Mouse (Mus musculus): Measurements from ENCODE around the gene Zfp36. TPM values are rescaled to one million over a fixed set of nuclear protein-coding genes. Genes with fewer than 3 reads are reported as not detected.

The Zfp36 gene
- polyA plus RNA-seq, 1 experiment from 2014 or later: 27.2 TPM

DNA sequence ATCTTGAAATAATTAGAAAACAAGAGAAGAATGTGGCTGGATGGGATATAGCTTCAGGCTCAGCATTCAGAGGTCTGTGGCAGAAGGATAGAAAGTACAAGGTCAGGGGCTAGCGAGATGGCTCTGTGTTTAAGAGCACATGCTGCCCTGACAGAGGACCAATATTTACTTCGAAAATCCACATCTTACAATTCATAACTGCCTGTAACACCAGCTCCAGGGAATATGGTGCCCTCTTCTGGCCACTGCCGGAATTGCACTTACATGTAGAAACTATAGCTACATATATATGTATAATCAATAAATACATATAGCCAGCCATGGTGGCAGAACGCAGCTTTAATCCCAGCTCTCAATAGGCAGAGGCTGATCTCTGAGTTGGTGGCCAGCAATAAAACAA is 35.4 kb downstream of the Zfp36 start:
- WGBS: 3% methylated on average over 4 of the region's 4 CpGs
- no peak overlapping the region for H3K27ac ChIP-seq

DNA sequence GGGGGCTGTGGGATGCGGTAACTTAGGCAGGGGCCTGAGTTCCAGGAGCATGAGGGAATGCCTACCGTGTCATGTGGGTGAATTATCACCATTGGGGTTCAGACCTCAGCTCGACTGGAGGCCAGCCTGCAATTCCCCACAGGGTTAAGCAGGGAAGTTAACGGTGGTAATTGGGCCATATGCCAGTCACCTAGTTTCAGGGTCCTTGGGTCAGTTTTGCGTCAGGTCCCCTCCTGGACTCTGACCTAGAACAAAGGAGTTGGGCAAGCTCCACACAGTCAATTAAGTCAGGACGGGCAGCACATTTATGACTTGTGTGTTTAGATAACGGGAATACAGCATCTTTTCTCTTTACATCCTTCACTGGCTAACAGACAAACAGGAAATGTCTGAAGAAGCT is 38.7 kb downstream of the Zfp36 start:
- no peak overlapping the region for H3K4me2 ChIP-seq (replicated peaks)
- WGBS: 12% methylated on average over 7 of the region's 7 CpGs
- no peak overlapping the region for H3K4me3 ChIP-seq (replicated peaks)
- H3K36me3 ChIP-seq: no peaks in the 10 kb centered on the region
- no peak overlapping the region for H3K27ac ChIP-seq
- peaks cover 10% of the 10 kb centered on the region for H3K4me1 ChIP-seq (replicated peaks)
- H3K9me3 ChIP-seq: no peaks in the 10 kb centered on the region
- H3K27me3 ChIP-seq (replicated peaks): no peaks in the 10 kb centered on the region
- peak; percentile 20; the same call in 1 of the 2 replicates for ATAC-seq
- no peak overlapping the region for H3K9ac ChIP-seq

More for the DNA sequence above, 35.4 kb downstream of the Zfp36 start:
- no peak for ATAC-seq
- no peak overlapping the region for H3K4me3 ChIP-seq (replicated peaks)
- H3K36me3 ChIP-seq: no peaks in the 10 kb centered on the region
- no peaks in the 10 kb centered on the region for H3K9me3 ChIP-seq
- H3K4me2 ChIP-seq (replicated peaks): no peak overlapping the region
- H3K9ac ChIP-seq: no peak overlapping the region
- H3K4me1 ChIP-seq (replicated peaks): peaks cover 4% of the 10 kb centered on the region
- no peaks in the 10 kb centered on the region for H3K27me3 ChIP-seq (replicated peaks)

DNA sequence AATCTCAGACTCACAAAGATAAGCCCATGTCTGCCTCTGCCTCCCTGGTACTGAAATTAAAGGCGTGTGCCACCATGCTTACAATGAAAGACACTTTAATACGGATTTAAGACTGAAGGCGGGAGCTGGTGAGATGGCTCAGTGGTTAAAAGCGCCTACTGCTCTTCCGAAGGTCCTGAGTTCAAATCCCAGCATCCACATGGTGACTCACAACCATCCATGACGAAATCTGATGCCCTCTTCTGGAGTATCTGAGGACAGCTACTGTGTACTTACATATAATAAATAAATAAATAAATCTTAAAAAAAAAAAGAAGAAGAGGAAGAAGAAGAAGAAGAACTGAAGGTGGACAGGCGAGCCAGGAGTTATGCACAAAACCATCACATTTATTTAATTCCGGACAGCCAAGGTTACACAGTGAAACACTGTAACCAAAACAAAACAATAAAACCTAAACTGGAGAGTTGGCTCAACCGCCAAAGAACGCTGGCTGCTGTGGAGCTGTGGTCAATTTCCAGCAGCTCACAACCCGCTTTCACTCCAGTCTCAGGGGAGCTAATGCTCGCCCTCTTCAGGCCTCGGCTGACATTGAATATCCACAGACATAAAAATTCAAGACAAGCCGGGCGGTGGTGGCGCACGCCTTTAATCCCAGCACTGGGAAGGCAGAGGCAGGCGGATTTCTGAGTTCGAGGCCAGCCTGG is 40.7 kb downstream of the Zfp36 start:
- peak overlapping the region; percentile 79 for H3K27ac ChIP-seq
- peak overlapping the region; percentile 58 for H3K4me2 ChIP-seq (replicated peaks)
- no peak overlapping the region for H3K9ac ChIP-seq
- H3K4me3 ChIP-seq (replicated peaks): peak overlapping the region; percentile 95
- peaks cover 10% of the 10 kb centered on the region for H3K4me1 ChIP-seq (replicated peaks)
- H3K9me3 ChIP-seq: no peaks in the 10 kb centered on the region
- H3K27me3 ChIP-seq (replicated peaks): no peaks in the 10 kb centered on the region
- no peak for ATAC-seq
- no peaks in the 10 kb centered on the region for H3K36me3 ChIP-seq
- WGBS: 76% methylated on average over 19 of the region's 19 CpGs

DNA sequence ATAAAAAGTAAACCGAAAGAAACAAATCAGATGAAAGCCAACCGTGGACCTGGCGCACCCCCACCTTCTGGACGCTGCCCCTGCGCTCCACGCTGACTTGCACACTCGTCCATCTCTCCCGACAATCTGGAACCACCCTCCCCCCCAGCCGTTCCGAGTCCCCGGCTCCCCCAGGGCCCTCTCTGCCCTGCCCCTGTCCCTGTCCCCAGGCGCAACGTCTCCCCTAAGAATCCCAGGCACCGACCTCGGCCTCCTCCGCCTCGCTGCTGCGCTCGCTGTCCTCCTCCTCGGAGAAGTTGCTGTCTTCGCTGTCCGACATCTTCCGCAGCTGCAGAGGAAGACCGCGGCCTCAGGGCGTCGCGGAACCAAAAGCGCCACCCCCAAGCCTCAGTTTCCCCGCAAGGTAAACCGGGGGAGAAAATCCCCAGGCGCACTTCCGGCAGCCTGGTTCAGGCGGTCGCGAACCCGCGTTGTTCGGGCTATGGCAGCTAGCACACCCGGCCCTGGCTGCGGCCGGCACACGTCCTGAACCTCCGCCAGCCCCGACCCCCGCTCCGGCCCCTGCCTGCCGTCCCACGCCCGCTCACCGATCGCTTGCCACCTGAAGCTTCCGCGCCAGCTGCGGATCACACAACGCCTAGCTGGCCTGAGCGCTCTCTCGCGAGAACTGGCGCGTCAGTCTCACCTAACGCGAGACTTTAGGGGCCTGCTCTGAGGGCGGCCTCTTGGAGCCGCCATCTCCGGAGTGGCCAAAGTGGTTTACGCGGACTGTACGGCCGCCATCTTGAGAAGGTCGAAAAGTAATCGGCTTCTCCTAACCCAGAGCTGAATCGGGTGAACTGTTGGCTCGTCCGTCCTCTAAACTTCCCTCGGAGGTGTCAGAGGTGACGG is 41.7 kb downstream of the Zfp36 start, which contains the start of gene Supt5:
Gene Supt5 (minus strand): TSS at position 639 of the 891 bp plus-strand sequence.
- no peaks in the 10 kb centered on the region for H3K36me3 ChIP-seq
- under 1% methylated on average over 77 of the region's 77 CpGs for WGBS
- H3K9ac ChIP-seq: peak within 1 kb of the TSS; percentile 93
- H3K4me2 ChIP-seq (replicated peaks): peak within 1 kb of the TSS; percentile 72
- H3K9me3 ChIP-seq: no peaks in the 10 kb centered on the region
- ATAC-seq: peak; percentile 99
- H3K27ac ChIP-seq: peak within 1 kb of the TSS; percentile 79
- H3K4me3 ChIP-seq (replicated peaks): peak within 1 kb of the TSS; percentile 95
- peaks cover 10% of the 10 kb centered on the region for H3K4me1 ChIP-seq (replicated peaks)
- no peaks in the 10 kb centered on the region for H3K27me3 ChIP-seq (replicated peaks)

DNA sequence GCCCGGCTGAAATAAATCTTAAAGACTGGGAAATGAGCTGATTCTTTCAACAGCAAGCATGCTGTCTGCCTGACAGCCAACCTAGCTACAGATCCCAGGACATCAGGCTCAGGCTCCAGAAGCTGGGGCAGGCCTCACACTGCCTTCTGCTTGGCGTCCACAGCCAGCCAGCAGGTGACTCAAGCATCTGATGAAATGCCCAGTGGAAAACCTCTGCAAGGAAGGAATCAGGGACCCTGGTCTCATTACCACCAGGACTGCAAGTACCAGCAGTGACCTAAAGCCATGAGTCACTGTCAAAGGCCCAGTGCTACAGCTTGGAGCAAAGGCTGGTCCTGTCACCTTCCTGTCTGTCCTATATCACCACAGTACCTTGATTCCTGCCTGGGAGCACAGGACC is 44.6 kb downstream of the Zfp36 start:
- no peaks in the 10 kb centered on the region for H3K27me3 ChIP-seq (replicated peaks)
- H3K4me1 ChIP-seq (replicated peaks): peaks cover 7% of the 10 kb centered on the region; the same call in 1 of the 2 replicates
- peaks cover 4% of the 10 kb centered on the region; the same call in 1 of the 2 replicates for H3K36me3 ChIP-seq
- H3K27ac ChIP-seq: no peak overlapping the region
- WGBS: 84% methylated on average over 2 of the region's 2 CpGs
- no peak for ATAC-seq
- no peak overlapping the region for H3K4me2 ChIP-seq (replicated peaks)
- no peak overlapping the region for H3K4me3 ChIP-seq (replicated peaks)
- no peaks in the 10 kb centered on the region for H3K9me3 ChIP-seq
- no peak overlapping the region for H3K9ac ChIP-seq

DNA sequence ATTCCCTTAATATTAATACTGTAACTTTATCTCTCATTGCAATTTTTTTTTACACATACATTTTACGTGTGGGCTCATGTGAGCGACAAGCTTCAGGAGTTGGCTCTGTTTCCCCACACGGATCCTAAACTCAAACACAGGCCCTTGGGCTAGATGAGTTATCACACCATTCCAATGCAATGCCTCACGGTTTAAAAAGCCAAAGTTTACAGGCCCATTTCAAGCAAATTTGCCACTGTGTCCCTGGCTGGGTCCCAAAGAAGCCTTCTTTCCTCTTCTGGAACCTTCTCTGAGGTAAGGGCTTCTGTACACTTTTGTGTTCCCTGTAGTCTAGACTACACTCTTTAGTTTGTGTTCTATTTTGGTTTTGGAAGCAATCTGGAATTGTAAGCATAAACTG is 45.5 kb downstream of the Zfp36 start:
- peaks cover 7% of the 10 kb centered on the region; the same call in 1 of the 2 replicates for H3K4me1 ChIP-seq (replicated peaks)
- H3K27me3 ChIP-seq (replicated peaks): no peaks in the 10 kb centered on the region
- 86% methylated on average over 4 of the region's 4 CpGs for WGBS
- H3K4me3 ChIP-seq (replicated peaks): no peak overlapping the region
- no peak for ATAC-seq
- no peak overlapping the region for H3K9ac ChIP-seq
- no peak overlapping the region for H3K27ac ChIP-seq
- no peaks in the 10 kb centered on the region for H3K9me3 ChIP-seq
- no peak overlapping the region for H3K4me2 ChIP-seq (replicated peaks)
- peaks cover 12% of the 10 kb centered on the region for H3K36me3 ChIP-seq

DNA sequence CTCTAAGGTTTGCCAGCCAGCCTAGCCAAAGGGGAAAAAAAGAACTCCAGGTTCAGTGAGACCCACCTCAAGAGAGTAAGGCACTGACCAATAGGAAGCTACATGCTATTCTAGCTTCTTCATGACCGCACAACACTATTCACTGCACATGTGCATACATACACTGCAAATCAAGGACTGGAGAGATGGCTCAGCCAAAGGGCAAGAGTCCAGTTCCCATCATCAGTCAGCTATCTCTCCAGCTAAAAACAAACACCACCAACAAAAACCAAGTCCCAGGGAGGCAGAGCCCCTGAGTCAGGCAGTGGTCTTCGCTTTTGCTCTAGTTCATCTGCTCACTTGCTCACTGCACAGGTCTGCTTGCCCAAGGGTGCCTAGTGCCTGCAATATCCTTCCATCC is 51.8 kb downstream of the Zfp36 start:
- 95% methylated on average over 2 of the region's 2 CpGs for WGBS
- Histone ChIP-seq H3K9me3 (no peaks in the 10 kb centered on the region), H3K27me3 (replicated peaks) (no peaks in the 10 kb centered on the region), H3K4me3 (replicated peaks) (no peak overlapping the region), H3K4me2 (replicated peaks) (no peak overlapping the region), H3K4me1 (replicated peaks) (no peaks in the 10 kb centered on the region), H3K9ac (no peak overlapping the region), H3K27ac (no peak overlapping the region), H3K36me3 (peaks cover 59% of the 10 kb centered on the region)
- ATAC-seq: no peak

Other genes with a start within 250 kb of the Zfp36 start
- 133 and 140 TPM in 2 replicates for gene Fbl, start 210.5 kb downstream of the Zfp36 start, polyA plus RNA-seq (2015; fragmentation: Nextera tagmentation; extraction: Ambion mirVana)
- gene Dyrk1b, start 200.8 kb downstream of the Zfp36 start, polyA plus RNA-seq (2015; fragmentation: Nextera tagmentation; extraction: Ambion mirVana): 6.3 and 7.3 TPM in 2 replicates
- 4.5 and 7.2 TPM in 2 replicates for gene Eid2, start 112.4 kb downstream of the Zfp36 start, polyA plus RNA-seq (2015; fragmentation: Nextera tagmentation; extraction: Ambion mirVana)
- gene Eid2b, start 102.5 kb downstream of the Zfp36 start, polyA plus RNA-seq (2015; fragmentation: Nextera tagmentation; extraction: Ambion mirVana): 8.1 and 9.4 TPM in 2 replicates
- gene Selenov, start 89.1 kb downstream of the Zfp36 start, polyA plus RNA-seq (2015; fragmentation: Nextera tagmentation; extraction: Ambion mirVana): 0.18 TPM in 1 of 2 replicates, not detected in the other
- 5.7 and 6.0 TPM in 2 replicates for gene Dll3, start 78.0 kb downstream of the Zfp36 start, polyA plus RNA-seq (2015; fragmentation: Nextera tagmentation; extraction: Ambion mirVana)
- gene Timm50, start 68.2 kb downstream of the Zfp36 start, polyA plus RNA-seq (2015; fragmentation: Nextera tagmentation; extraction: Ambion mirVana): 165 and 169 TPM in 2 replicates
- gene Supt5, start 41.5 kb downstream of the Zfp36 start, polyA plus RNA-seq (2015; fragmentation: Nextera tagmentation; extraction: Ambion mirVana): 67.9 and 75.6 TPM in 2 replicates
- 1,085 and 1,147 TPM in 2 replicates for gene Rps16, start 29.6 kb downstream of the Zfp36 start, polyA plus RNA-seq (2015; fragmentation: Nextera tagmentation; extraction: Ambion mirVana)
- gene Plekhg2, start 7.7 kb downstream of the Zfp36 start, polyA plus RNA-seq (2015; fragmentation: Nextera tagmentation; extraction: Ambion mirVana): 40.2 and 41.7 TPM in 2 replicates
- 48.3 and 50.0 TPM in 2 replicates for gene Med29, start 12.5 kb upstream of the Zfp36 start, polyA plus RNA-seq (2015; fragmentation: Nextera tagmentation; extraction: Ambion mirVana)
- 70.8 and 78.9 TPM in 2 replicates for gene Paf1, start 12.7 kb upstream of the Zfp36 start, polyA plus RNA-seq (2015; fragmentation: Nextera tagmentation; extraction: Ambion mirVana)
- 17.5 and 19.9 TPM in 2 replicates for gene Gmfg, start 57.2 kb upstream of the Zfp36 start, polyA plus RNA-seq (2015; fragmentation: Nextera tagmentation; extraction: Ambion mirVana)
- gene Lrfn1, start 71.7 kb upstream of the Zfp36 start, polyA plus RNA-seq (2015; fragmentation: Nextera tagmentation; extraction: Ambion mirVana): 1.9 and 2.7 TPM in 2 replicates
- gene Ifnl2, start 130.2 kb upstream of the Zfp36 start, polyA plus RNA-seq (2015; fragmentation: Nextera tagmentation; extraction: Ambion mirVana): not detected in 2 replicates
- not detected in 2 replicates for gene Ifnl3, start 142.6 kb upstream of the Zfp36 start, polyA plus RNA-seq (2015; fragmentation: Nextera tagmentation; extraction: Ambion mirVana)
- gene Sycn, start 160.6 kb upstream of the Zfp36 start, polyA plus RNA-seq (2015; fragmentation: Nextera tagmentation; extraction: Ambion mirVana): 33.3 and 122 TPM in 2 replicates
- not detected in 2 replicates for gene Nccrp1, start 167.0 kb upstream of the Zfp36 start, polyA plus RNA-seq (2015; fragmentation: Nextera tagmentation; extraction: Ambion mirVana)
- 18.9 and 19.5 TPM in 2 replicates for gene Samd4b, start 217.9 kb upstream of the Zfp36 start, polyA plus RNA-seq (2015; fragmentation: Nextera tagmentation; extraction: Ambion mirVana)
- 51.7 and 53.1 TPM in 2 replicates for gene Pak4, start 217.9 kb upstream of the Zfp36 start, polyA plus RNA-seq (2015; fragmentation: Nextera tagmentation; extraction: Ambion mirVana)

Measured in intestine, embryonic 15.5 days (tissue).